Mouse (Mus musculus) mammary gland, adult 2 months (tissue): ENCODE data around the gene Ascl3. TPM values are rescaled to one million over a fixed set of nuclear protein-coding genes. Genes with fewer than 3 reads are reported as not detected.

Experiments used
- polyA plus RNA-seq: library from polyadenylated mRNA; depleted of rRNA; stranded (reverse); fragments of >200 nt; gene quantifications from 2 replicates; pipeline ENCODE4 v1.2.3, GENCODE M21; 2012; ENCODE audit warnings: low replicate concordance; rRNA removed

The Ascl3 gene
- 0.26 and 0.36 TPM in 2 replicates for polyA plus RNA-seq

GRCm38 (mm10) chr7:109731626-109732025 lies at the start of gene Ascl3:
TSS of gene Ascl3 (minus strand) at chr7:109731726.

GRCm38 (mm10) chr7:109752008-109752925 lies 20.7 kb upstream of the Ascl3 start, which contains the start of gene Tmem9b:
TSS of gene Tmem9b (minus strand) at chr7:109752875.

DNA sequence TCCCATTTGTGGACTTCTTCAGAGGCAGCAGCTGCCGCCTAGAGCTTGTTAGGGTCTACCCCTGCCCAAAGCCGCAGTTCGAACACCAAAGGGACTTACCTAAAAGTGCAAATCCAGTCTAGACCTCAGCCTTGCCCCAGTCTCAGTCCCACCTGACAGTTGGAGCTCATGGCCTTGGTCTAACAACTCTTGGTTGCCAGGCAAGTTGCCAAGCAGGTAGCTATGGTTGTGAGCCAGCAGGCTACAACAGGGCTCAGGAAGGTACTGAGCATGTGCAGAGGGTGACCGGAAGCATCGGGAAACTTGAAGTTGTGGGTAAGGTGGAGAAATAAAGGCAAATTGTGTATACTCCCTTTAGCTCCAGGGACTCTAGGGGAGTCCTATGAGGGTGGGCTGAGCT lies 7.8 kb downstream of the Ascl3 start, which contains the start of gene BC051019:
BC051019 (minus strand) TSS at position 154 of the 400 bp plus-strand sequence.

GRCm38 (mm10) chr7:109703190-109704015 lies 28.1 kb downstream of the Ascl3 start, which contains the start of the genes St5 and Akip1:
TSS of gene St5 (minus strand) at chr7:109703605.
TSS of gene Akip1 (plus strand) at chr7:109703690.

Other genes with a start within 250 kb of the Ascl3 start
- 0.23 and 0.43 TPM in 2 replicates for gene Trim66, start 223.6 kb downstream of the Ascl3 start, polyA plus RNA-seq
- gene Rpl27a, start 212.6 kb downstream of the Ascl3 start, polyA plus RNA-seq, result 256 and 358 TPM in 2 replicates
- 25.5 and 32.2 TPM in 2 replicates for gene St5, start 28.1 kb downstream of the Ascl3 start, polyA plus RNA-seq
- 8.9 and 12.2 TPM in 2 replicates for gene Akip1, start 28.0 kb downstream of the Ascl3 start, polyA plus RNA-seq
- not detected in 2 replicates for gene BC051019, start 7.9 kb downstream of the Ascl3 start, polyA plus RNA-seq
- 34.3 and 53.1 TPM in 2 replicates for gene Tmem9b, start 21.1 kb upstream of the Ascl3 start, polyA plus RNA-seq
- 0.07 TPM in 1 of 2 replicates, not detected in the other for gene Nrip3, start 50.3 kb upstream of the Ascl3 start, polyA plus RNA-seq
- 0.09 and 0.13 TPM in 2 replicates for gene Scube2, start 134.0 kb upstream of the Ascl3 start, polyA plus RNA-seq
- 76.8 and 116 TPM in 2 replicates for gene Dennd5a, start 228.7 kb upstream of the Ascl3 start, polyA plus RNA-seq